Mouse (Mus musculus): ENCODE data around the gene Thap2. TPM values are rescaled to one million over a fixed set of nuclear protein-coding genes. Genes with fewer than 3 reads are reported as not detected.
A peak's percentile ranks its signal among the peaks of the same experiment; 100 is the strongest.

Gene Thap2
- polyA plus RNA-seq, 1 experiment from 2014 or later, result 5.0 TPM

DNA sequence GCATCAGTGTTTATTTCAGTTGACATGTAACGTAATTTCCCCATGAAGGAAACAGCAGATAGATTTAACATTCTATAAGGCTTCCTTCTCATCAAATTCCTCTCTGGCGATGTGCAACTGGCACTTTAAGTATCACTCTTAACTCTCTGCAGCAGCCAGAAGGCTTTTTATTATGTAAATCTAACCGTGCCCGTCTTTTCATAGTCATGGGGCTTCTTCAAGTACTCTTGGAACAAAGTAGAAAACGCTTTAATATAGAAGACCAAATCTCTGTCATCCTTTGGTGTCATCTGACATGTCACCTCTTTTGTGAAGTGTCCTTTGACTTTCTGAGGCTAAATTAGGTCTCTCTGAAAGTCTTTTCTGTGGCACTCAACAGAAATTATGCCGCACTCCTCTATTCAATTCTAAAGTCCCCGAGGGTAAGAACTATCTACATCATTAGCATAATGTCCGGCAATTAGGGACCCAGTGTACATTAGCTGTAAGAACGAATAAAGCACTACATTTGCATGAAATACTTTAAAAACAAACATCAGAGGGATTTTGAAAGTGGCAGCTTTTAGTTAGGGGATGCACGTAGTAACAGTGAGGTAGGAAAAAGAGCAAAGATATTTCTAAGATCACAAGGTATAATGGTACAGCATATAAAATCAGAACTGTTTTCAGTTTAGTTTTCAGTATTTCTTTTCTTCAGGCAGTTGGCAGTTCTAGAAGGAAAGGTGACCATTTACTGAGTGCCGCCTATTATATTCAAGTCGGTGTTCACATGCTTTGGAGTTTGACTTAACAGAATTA, 1.2 kb downstream of the Thap2 start:
- no peaks in the 10 kb centered on the region for H3K27me3 ChIP-seq (ENCODE audit: insufficient read depth, low read length)
- peak overlapping the region; percentile 75 for H3K4me2 ChIP-seq (ENCODE audit: low read depth, low read length)
- H3K9ac ChIP-seq (replicated peaks), result peak overlapping the region; percentile 98
- peaks cover 21% of the 10 kb centered on the region for H3K4me1 ChIP-seq (ENCODE audit: insufficient read depth)
- no peaks in the 10 kb centered on the region for H3K9me3 ChIP-seq (ENCODE audit: low read length)
- TF ChIP-seq CTCF (IDR thresholded peaks at IDR 0.05; ENCODE audit: low read depth) (no peak), EP300 (IDR thresholded peaks at IDR 0.05; ENCODE audit: low read depth) (no peak)
- DNase-seq (no peak), ATAC-seq (no peak)
- WGBS (ENCODE audit: insufficient replicate concordance), result 55% methylated on average over 12 of the region's 12 CpGs
- H3K36me3 ChIP-seq (replicated peaks; ENCODE audit: insufficient read depth, low read length), result no peaks in the 10 kb centered on the region
- H3K4me3 ChIP-seq (ENCODE audit: low read depth, low read length), result peak overlapping the region; percentile 69
- H3K27ac ChIP-seq (ENCODE audit: low read depth), result peak overlapping the region; percentile 99

DNA sequence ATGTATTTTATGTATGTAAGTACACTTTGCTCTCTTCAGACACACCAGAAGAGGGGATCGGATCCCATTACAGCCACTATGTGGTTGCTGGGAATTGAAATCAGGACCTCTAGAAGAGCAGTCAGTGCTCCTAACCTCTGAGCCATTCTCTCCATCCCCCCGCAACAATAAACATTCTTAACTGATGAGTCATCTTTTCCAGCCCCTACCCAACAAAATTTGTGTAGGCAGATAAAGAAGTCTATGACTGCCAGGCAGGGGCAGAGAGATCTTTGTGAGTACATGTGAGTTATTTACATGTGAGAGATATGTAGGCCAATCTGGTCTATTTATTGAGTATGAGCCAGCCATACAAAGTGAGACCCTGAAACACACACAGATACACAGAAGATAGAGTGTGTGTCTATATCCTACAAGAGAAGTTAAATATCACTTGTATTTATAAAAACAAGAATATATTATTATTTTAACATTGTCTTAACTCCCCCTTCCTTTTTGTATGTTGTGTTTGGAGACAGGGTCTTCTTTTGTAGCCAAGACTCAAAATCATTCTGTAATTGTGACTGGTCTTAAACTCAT, 2.6 kb downstream of the Thap2 start:
- no peak overlapping the region for H3K27ac ChIP-seq (ENCODE audit: low read depth)
- no peaks in the 10 kb centered on the region for H3K9me3 ChIP-seq (ENCODE audit: low read length)
- 74% methylated on average over 2 of the region's 2 CpGs for WGBS (ENCODE audit: insufficient replicate concordance)
- H3K27me3 ChIP-seq (ENCODE audit: insufficient read depth, low read length), result no peaks in the 10 kb centered on the region
- no peak for TF ChIP-seq EP300 (IDR thresholded peaks at IDR 0.05; ENCODE audit: low read depth)
- no peak for TF ChIP-seq CTCF (IDR thresholded peaks at IDR 0.05; ENCODE audit: low read depth)
- peaks cover 14% of the 10 kb centered on the region for H3K4me1 ChIP-seq (ENCODE audit: insufficient read depth)
- no peak overlapping the region for H3K4me3 ChIP-seq (ENCODE audit: low read depth, low read length)
- H3K4me2 ChIP-seq (ENCODE audit: low read depth, low read length), result no peak overlapping the region
- ATAC-seq (no peak), DNase-seq (no peak)
- no peaks in the 10 kb centered on the region for H3K36me3 ChIP-seq (replicated peaks; ENCODE audit: insufficient read depth, low read length)
- H3K9ac ChIP-seq (replicated peaks), result no peak overlapping the region

DNA sequence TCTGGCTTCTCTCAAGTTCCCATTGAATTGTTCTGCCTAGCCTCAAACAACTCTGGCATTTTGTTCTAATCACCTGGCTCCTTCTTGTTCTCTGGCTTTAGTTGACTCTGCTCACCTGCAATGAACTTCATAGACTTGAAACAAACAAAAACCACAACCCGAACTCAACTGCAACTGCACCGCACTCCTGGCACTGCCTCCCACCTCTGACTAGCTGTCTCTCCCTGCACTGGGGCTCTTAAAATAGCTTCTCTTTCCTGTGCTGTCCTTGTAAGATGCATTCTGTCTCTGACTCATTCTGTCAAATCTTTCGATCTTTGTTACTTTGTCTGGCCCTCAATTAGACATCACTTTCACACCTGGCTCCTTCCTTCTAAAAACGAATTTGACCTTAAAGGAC, 21.1 kb downstream of the Thap2 start:
- H3K27me3 ChIP-seq (ENCODE audit: insufficient read depth, low read length), result no peaks in the 10 kb centered on the region
- H3K36me3 ChIP-seq (replicated peaks; ENCODE audit: insufficient read depth, low read length), result no peaks in the 10 kb centered on the region; the same call in 1 of the 2 replicates
- ATAC-seq, result no peak
- peak overlapping the region; percentile 60 for H3K4me3 ChIP-seq (ENCODE audit: low read depth, low read length)
- H3K4me2 ChIP-seq (ENCODE audit: low read depth, low read length), result peak overlapping the region; percentile 84
- no peaks in the 10 kb centered on the region for H3K9me3 ChIP-seq (ENCODE audit: low read length)
- WGBS (ENCODE audit: insufficient replicate concordance), result 67% methylated on average over 4 of the region's 4 CpGs
- no peak for DNase-seq
- H3K27ac ChIP-seq (ENCODE audit: low read depth), result peak overlapping the region; percentile 92
- TF ChIP-seq CTCF (IDR thresholded peaks at IDR 0.05; ENCODE audit: low read depth) (no peak), EP300 (IDR thresholded peaks at IDR 0.05; ENCODE audit: low read depth) (no peak)
- peak overlapping the region; percentile 76 for H3K9ac ChIP-seq (replicated peaks)
- H3K4me1 ChIP-seq (ENCODE audit: insufficient read depth), result peaks cover 16% of the 10 kb centered on the region

DNA sequence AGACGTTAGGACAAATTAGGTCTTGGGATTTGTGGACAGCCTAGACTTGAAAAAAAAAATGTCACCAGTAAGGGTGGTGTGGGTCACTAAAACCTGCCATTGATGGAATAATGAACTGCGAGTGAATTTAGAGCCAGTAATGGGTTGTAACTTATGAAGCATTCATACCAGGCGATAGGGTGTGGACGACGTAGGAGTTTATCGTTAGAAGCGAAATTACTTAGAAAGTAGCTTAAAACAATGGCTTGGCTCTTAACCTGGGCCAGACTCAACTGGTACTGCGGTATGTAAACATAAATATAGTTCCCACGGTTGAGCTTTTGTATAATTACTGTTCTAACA, 21.6 kb downstream of the Thap2 start:
- DNase-seq (no peak), ATAC-seq (peak; percentile 28)
- Histone ChIP-seq H3K27ac (ENCODE audit: low read depth) (peak overlapping the region; percentile 92), H3K4me2 (ENCODE audit: low read depth, low read length) (peak overlapping the region; percentile 84), H3K4me3 (ENCODE audit: low read depth, low read length) (peak overlapping the region; percentile 60), H3K27me3 (ENCODE audit: insufficient read depth, low read length) (no peaks in the 10 kb centered on the region), H3K9ac (replicated peaks) (peak overlapping the region; percentile 76), H3K4me1 (ENCODE audit: insufficient read depth) (peaks cover 16% of the 10 kb centered on the region), H3K36me3 (replicated peaks; ENCODE audit: insufficient read depth, low read length) (no peaks in the 10 kb centered on the region; the same call in 1 of the 2 replicates), H3K9me3 (ENCODE audit: low read length) (no peaks in the 10 kb centered on the region)
- 7% methylated on average over 9 of the region's 9 CpGs for WGBS (ENCODE audit: insufficient replicate concordance)
- no peak for TF ChIP-seq EP300 (IDR thresholded peaks at IDR 0.05; ENCODE audit: low read depth)
- TF ChIP-seq CTCF (IDR thresholded peaks at IDR 0.05; ENCODE audit: low read depth), result no peak

DNA sequence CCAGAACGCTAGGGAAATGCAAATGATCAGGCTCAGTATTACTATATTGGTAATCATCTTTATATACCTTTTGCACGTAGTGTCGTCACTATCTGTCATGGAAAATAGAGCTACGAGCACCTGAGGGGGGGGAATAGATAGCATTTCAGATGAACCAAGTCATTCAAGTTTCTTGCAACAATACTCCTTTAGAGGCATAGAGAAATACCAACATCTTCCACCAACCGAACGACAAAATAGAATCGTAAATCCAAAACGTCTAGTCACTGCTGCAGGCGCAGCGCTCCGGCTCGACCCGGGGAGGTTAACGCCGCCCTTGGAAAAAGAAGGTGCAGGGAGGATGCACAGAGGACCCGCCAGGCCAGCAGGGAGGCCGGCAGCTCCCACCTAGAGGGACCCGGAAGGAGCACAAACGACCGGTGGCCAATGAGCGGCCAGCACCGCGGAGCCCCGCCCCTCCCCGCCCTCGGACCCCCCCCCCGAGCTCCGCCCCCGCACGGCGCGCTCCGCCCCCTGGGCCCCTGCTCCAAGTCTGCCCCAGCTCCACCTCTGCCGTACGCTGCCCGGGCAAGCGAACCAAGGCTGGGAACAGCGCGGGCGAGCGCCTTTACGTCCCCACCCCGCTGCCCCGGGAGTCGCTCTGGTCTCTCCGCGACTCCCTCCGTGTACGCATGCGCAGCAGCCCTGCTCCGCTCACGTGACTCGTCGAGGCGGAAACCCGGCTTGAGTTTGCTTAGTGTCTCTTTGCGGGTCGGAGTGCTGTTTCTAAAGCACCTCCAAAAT, 22.2 kb downstream of the Thap2 start, which contains the start of gene Tmem19:
Gene Tmem19 (minus strand): TSS at position 662 of the 783 bp plus-strand sequence.
- Histone ChIP-seq H3K27me3 (ENCODE audit: insufficient read depth, low read length) (no peaks in the 10 kb centered on the region), H3K36me3 (replicated peaks; ENCODE audit: insufficient read depth, low read length) (no peaks in the 10 kb centered on the region; the same call in none of the 2 replicates), H3K4me1 (ENCODE audit: insufficient read depth) (peaks cover 16% of the 10 kb centered on the region), H3K4me3 (ENCODE audit: low read depth, low read length) (peak within 1 kb of the TSS; percentile 60), H3K9ac (replicated peaks) (peak within 1 kb of the TSS; percentile 76), H3K4me2 (ENCODE audit: low read depth, low read length) (peak within 1 kb of the TSS; percentile 84), H3K27ac (ENCODE audit: low read depth) (peak within 1 kb of the TSS; percentile 92), H3K9me3 (ENCODE audit: low read length) (no peaks in the 10 kb centered on the region)
- DNase-seq (peak; percentile 98), ATAC-seq (peak; percentile 99)
- WGBS (ENCODE audit: insufficient replicate concordance), result under 1% methylated on average over 58 of the region's 58 CpGs
- TF ChIP-seq EP300 (IDR thresholded peaks at IDR 0.05; ENCODE audit: low read depth) (no peak), CTCF (IDR thresholded peaks at IDR 0.05; ENCODE audit: low read depth) (0 out of 2 replicates have a peak, but pooled peaks have one; percentile 7)

DNA sequence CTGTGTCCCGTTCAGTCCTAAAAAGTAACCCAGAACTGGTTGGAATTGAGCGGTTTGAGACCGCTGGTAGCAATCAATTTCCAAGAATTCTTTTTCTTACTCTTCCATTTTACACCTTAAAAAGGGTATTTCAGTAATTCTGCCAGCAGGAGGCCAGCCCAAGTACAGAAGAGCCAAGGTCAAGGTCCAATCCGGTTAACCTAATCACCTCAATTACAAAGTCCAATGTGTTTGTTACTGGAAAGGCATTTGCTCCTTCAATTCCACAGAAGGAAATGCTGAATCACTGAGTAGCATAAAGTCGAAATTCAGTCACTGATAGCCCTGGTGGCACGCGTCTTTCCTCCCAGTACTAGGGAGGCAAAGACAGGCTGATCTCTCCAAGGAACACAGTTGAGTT, 25.2 kb downstream of the Thap2 start:
- Histone ChIP-seq H3K27ac (ENCODE audit: low read depth) (no peak overlapping the region), H3K36me3 (replicated peaks; ENCODE audit: insufficient read depth, low read length) (no peaks in the 10 kb centered on the region; the same call in none of the 2 replicates), H3K4me1 (ENCODE audit: insufficient read depth) (peaks cover 16% of the 10 kb centered on the region), H3K27me3 (ENCODE audit: insufficient read depth, low read length) (no peaks in the 10 kb centered on the region), H3K4me2 (ENCODE audit: low read depth, low read length) (no peak overlapping the region), H3K9ac (replicated peaks) (no peak overlapping the region), H3K9me3 (ENCODE audit: low read length) (no peaks in the 10 kb centered on the region), H3K4me3 (ENCODE audit: low read depth, low read length) (no peak overlapping the region)
- DNase-seq, result no peak
- ATAC-seq, result no peak
- TF ChIP-seq EP300 (IDR thresholded peaks at IDR 0.05; ENCODE audit: low read depth), result no peak
- no peak; the same call in 1 of the 2 replicates for TF ChIP-seq CTCF (IDR thresholded peaks at IDR 0.05; ENCODE audit: low read depth)
- 80% methylated on average over 7 of the region's 7 CpGs for WGBS (ENCODE audit: insufficient replicate concordance)
